ENCODE assay signal across 19 mouse cellular contexts in the genomic region with DNA sequence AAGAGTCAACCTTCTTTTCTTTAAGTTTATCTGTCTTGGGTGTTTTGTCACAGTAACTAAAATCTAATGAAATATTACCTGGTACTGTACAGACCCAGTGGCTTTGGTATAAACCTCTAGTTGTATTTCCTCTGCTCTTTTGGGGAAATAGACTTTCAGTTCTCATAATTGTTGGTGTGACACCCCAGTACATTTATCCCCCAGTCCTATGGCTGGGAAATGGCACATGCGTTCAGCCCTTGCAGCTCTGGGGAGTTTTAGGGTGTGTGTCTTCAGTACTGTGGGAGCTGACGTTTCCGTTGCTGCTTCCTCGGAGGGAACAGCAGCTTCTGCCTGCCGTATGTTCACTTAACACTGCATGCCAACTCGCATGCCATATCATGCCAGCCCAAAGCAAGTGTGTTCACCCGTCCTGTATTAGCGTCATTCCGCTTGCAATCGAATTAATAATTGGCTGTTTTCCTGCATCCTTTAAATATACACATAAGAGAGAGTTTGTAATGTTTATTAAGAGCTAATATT. TPM values are rescaled to one million over a fixed set of nuclear protein-coding genes. Genes with fewer than 3 reads are reported as not detected.
A peak's percentile ranks its signal among the peaks of the same experiment; 100 is the strongest.
DNase-seq lines count a peak whose midpoint lies in the region; ATAC-seq lines count a peak whose summit lies in the region.
"Had no signal": no experiment of that assay in that cellular context is flagged by ENCODE, and none has a peak within 500 bp of the region (broad histone marks: within the 10 kb centered on the region; RNA-seq: fewer than 3 reads in every experiment).

No protein-coding gene starts in this region.

- no peaks in the 10 kb centered on the region for H3K36me3 ChIP-seq in forebrain, embryonic 16.5 days (ENCODE audit: control insufficient read depth, insufficient read depth)
- H3K36me3 ChIP-seq in forebrain, embryonic 15.5 days, result no peaks in the 10 kb centered on the region
- H3K36me3 ChIP-seq: heart, embryonic 12.5 days; midbrain, embryonic 15.5 days had no signal

- H3K27ac ChIP-seq in forebrain, embryonic 16.5 days (ENCODE audit: low read length), result no peak overlapping the region
- no peak overlapping the region for H3K27ac ChIP-seq in forebrain, embryonic 15.5 days (replicated peaks)
- H3K27ac ChIP-seq: midbrain, embryonic 15.5 days had no signal

- H3K9ac ChIP-seq in forebrain, embryonic 16.5 days (replicated peaks; ENCODE audit: low read depth, low read length), result no peak overlapping the region
- no peak overlapping the region for H3K9ac ChIP-seq in forebrain, embryonic 15.5 days (replicated peaks)
- H3K9ac ChIP-seq: heart, embryonic 12.5 days; lung, embryonic 14.5 days; midbrain, embryonic 15.5 days had no signal

- no peak overlapping the region for H3K4me3 ChIP-seq in forebrain, embryonic 16.5 days (replicated peaks; ENCODE audit: low read length)
- H3K4me3 ChIP-seq in forebrain, embryonic 15.5 days, result no peak overlapping the region
- H3K4me3 ChIP-seq: heart, embryonic 12.5 days; midbrain, embryonic 15.5 days had no signal

- no peak overlapping the region for H3K4me2 ChIP-seq in forebrain, embryonic 16.5 days (ENCODE audit: low read length)
- no peak overlapping the region for H3K4me2 ChIP-seq in forebrain, embryonic 15.5 days (replicated peaks)
- H3K4me2 ChIP-seq: heart, embryonic 12.5 days; liver, embryonic 11.5 days; lung, embryonic 14.5 days; midbrain, embryonic 15.5 days had no signal

- H3K9me3 ChIP-seq in forebrain, embryonic 16.5 days (ENCODE audit: control insufficient read depth, low read length), result no peaks in the 10 kb centered on the region
- H3K9me3 ChIP-seq in forebrain, embryonic 15.5 days, result no peaks in the 10 kb centered on the region
- H3K9me3 ChIP-seq: heart, embryonic 12.5 days; midbrain, embryonic 15.5 days had no signal

- ATAC-seq in forebrain, embryonic 16.5 days, result peak; percentile 75; the same call in 1 of the 2 replicates
- no peak for ATAC-seq in forebrain, embryonic 15.5 days (replicated peaks)
- peak; percentile 78 for ATAC-seq in megakaryocyte, adult 5-6 weeks (ENCODE audit: poor library complexity, severe bottlenecking)
- ATAC-seq: inflammation-experienced regulatory T-cells, adult 6 months; midbrain, embryonic 15.5 days had no signal

- no peaks in the 10 kb centered on the region for H3K27me3 ChIP-seq in forebrain, embryonic 16.5 days (replicated peaks; ENCODE audit: control insufficient read depth, insufficient read depth, low read length)
- no peaks in the 10 kb centered on the region for H3K27me3 ChIP-seq in forebrain, embryonic 15.5 days
- H3K27me3 ChIP-seq: midbrain, embryonic 15.5 days had no signal

- H3K4me1 ChIP-seq in forebrain, embryonic 16.5 days (replicated peaks; ENCODE audit: control insufficient read depth, insufficient read depth, low read length), result 0 out of 2 replicates have a peak, but pooled peaks cover 2% of the 10 kb centered on the region
- H3K4me1 ChIP-seq in forebrain, embryonic 15.5 days, result peaks cover 6% of the 10 kb centered on the region; the same call in 1 of the 2 replicates
- H3K4me1 ChIP-seq: midbrain, embryonic 15.5 days had no signal

- peak; percentile 44 to 47 for DNase-seq in right cerebral cortex, postnatal 10 days (ENCODE audit: low spot score in 2 of 2)
- no peak for DNase-seq in right cerebral cortex, postnatal 25 days
- DNase-seq in cerebellum, postnatal 10 days, result peak; percentile 70 to 80
- no peak for DNase-seq in kidney, adult 9 months
- DNase-seq in urinary bladder, postnatal 14 days (ENCODE audit: low spot score), result no peak
- DNase-seq: adrenal gland, postnatal 36 days; heart, postnatal 4 days; kidney, postnatal 14 days; lung, embryonic 14.5 days had no signal

- WGBS in forebrain, embryonic 16.5 days, result 63% methylated on average over 10 of the region's 10 CpGs
- 64% methylated on average over 10 of the region's 10 CpGs for WGBS in forebrain, embryonic 15.5 days

RNA-seq across cellular contexts. Expression of gene Naa11, which starts 46.4 kb away (rescaled TPM):
- 0.06 and 0.08 TPM in 2 replicates for polyA plus RNA-seq in forebrain, embryonic 16.5 days (2015; fragmentation: Nextera tagmentation; extraction: Ambion mirVana)
- polyA plus RNA-seq in forebrain, embryonic 15.5 days (2015; fragmentation: Nextera tagmentation; extraction: Ambion mirVana), result not detected in 2 replicates
- total RNA-seq in megakaryocyte, adult 5-6 weeks (2015), result not detected in 2 replicates
- not detected in 2 replicates for total RNA-seq in megakaryocyte, adult 5-6 weeks (2017)
- total RNA-seq: adrenal gland, postnatal 36 days; gastrocnemius, adult 8-10 months; heart, postnatal 4 days had no signal
- polyA plus RNA-seq: embryonic facial prominence, embryonic 11.5 days; heart, embryonic 12.5 days; inflammation-experienced regulatory T-cells, adult 6 months; liver, embryonic 11.5 days; midbrain, embryonic 15.5 days; thymus, postnatal 0 days had no signal

Comparison
In these comparisons a context has a peak if more than half of its experiments do, and no peak if none do; other contexts are left out.
1. DNase-seq: peak in right cerebral cortex, postnatal 10 days (2 of 2) and cerebellum, postnatal 10 days (2 of 2); none in right cerebral cortex, postnatal 25 days (single experiment), kidney, adult 9 months (single experiment) and urinary bladder, postnatal 14 days (single experiment).